Mouse (Mus musculus) brain, embryonic 14.5 days (tissue): ENCODE data around the gene Zfp385a. TPM values are rescaled to one million over a fixed set of nuclear protein-coding genes. Genes with fewer than 3 reads are reported as not detected.

Source experiments
- DNase-seq: peaks from one replicate; pipeline ENCODE4 v3.0.0-alpha.2; 2011; ENCODE audit warnings: low read depth
- CTCF ChIP-seq: fragments of 200-500 bp; IDR thresholded peaks from 2 replicates; pipeline ENCODE4 v1.5.1; 2012; ENCODE audit warnings: inconsistent platforms, mild to moderate bottlenecking, moderate library complexity, borderline replicate concordance; ENCODE audit not compliant: insufficient read depth, insufficient read length; ENCODE audit errors: extremely low read depth
- POLR2A ChIP-seq: fragments of 200-500 bp; IDR thresholded peaks from 2 replicates; pipeline ENCODE4 v1.6.1; 2012; ENCODE audit warnings: mild to moderate bottlenecking, inconsistent platforms, borderline replicate concordance; ENCODE audit not compliant: poor library complexity, insufficient read depth, insufficient read length, severe bottlenecking; ENCODE audit errors: extremely low read depth
- polyA plus RNA-seq: library from polyadenylated mRNA; depleted of rRNA; stranded (reverse); fragments of >200 nt; gene quantifications from 2 replicates; pipeline ENCODE4 v1.2.3, GENCODE M21; 2012

Gene Zfp385a
- polyA plus RNA-seq, 1 experiment = 37.5 TPM

- peak; percentile 22 for DNase-seq
- TF ChIP-seq CTCF (no peak), POLR2A (no peak)
These were observed 37.4 kb downstream of the Zfp385a start for GRCm38 (mm10) chr15:103302341-103303021.

DNA sequence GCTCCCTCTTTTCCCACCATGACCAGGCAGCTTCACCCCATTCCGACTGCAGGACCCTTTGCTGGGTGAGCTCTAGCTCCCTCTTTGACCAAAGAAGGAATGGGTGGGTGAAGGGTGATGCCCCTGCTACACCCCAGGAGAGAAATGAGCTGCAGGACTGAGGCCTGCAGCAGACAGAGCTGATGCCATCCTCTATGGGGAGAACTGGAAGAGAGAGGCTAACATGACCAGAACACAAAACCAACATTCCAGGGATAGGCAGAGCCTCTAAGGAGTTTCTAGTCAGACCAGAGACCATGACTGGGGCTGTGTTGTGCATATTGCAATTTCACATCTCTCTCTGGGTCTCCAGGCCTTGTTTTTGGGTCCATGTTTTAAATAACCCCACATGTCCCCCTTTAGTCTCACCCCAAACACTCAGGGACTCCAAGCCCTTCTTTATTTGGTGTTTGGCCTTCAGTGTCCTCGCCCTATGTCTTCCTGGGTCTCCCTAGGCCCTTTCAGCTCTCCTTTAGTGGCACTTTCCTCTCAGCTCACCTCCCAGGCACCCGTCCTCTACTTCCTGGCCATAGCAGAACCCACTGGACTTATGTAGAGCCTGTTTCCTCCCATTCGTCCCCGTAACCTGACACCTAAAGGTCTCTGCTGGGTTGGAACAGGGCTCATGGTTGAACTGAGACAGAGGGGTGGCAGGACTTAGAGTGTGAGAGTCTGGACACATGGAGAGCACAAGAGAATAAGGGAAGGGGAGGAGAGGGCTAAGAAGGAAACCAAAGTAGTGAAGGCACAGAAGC is 38.1 kb downstream of the Zfp385a start:
- no peak for TF ChIP-seq CTCF
- no peak for TF ChIP-seq POLR2A
- peak; percentile 25 for DNase-seq

GRCm38 (mm10) chr15:103301046-103301445 is 38.8 kb downstream of the Zfp385a start:
- peak; percentile 60 for DNase-seq
- no peak for TF ChIP-seq POLR2A
- no peak for TF ChIP-seq CTCF

GRCm38 (mm10) chr15:103300560-103300959 is 39.3 kb downstream of the Zfp385a start:
- DNase-seq = no peak
- TF ChIP-seq CTCF (no peak), POLR2A (no peak)

GRCm38 (mm10) chr15:103300067-103300471 is 39.8 kb downstream of the Zfp385a start:
- TF ChIP-seq CTCF = no peak
- TF ChIP-seq POLR2A = peak; percentile 10; the same call in 1 of the 2 replicates
- DNase-seq = peak; percentile 98

GRCm38 (mm10) chr15:103299644-103300043 is 40.2 kb downstream of the Zfp385a start:
- DNase-seq = no peak
- TF ChIP-seq POLR2A (no peak), CTCF (no peak)

DNA sequence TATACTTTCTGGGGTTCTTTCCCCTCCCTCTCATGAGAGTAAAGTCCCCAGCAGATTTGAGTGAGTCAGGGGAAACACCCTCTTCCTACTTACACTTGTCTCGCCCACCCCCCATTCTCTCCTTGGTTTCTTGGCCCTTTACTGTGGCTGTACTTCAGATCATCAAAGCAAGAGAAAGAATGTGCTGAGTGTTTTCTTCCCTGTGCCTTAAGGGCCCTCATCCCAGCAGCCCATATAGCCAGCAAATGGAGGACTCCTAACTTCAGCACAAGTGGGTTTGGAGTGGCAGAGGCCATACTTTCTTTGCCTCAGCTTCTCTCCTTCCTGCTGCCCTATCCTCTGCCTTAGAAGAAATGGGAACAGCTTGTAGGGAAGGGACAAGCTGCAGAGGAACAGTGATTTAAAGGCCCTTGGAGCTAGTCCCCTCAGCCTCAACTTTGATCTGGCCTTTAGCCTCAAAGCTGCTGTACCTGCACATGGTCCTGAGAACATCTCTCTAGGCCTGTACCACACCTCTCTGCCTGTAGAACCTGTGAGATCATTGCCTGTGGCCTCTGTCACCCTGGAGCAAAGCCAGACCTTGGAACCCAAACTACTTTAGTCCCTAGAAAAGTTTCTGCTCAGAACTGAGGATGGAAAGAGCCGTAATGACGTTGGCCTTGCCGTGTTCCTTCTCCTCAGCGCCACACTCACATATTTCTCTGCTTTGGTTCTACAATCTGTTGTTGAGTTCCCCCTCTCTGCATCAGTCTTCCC is 40.9 kb downstream of the Zfp385a start:
- DNase-seq = peak; percentile 31
- TF ChIP-seq POLR2A (no peak), CTCF (no peak)

GRCm38 (mm10) chr15:103298026-103298425 is 41.9 kb downstream of the Zfp385a start:
- TF ChIP-seq POLR2A = no peak
- DNase-seq = peak; percentile 68

DNA sequence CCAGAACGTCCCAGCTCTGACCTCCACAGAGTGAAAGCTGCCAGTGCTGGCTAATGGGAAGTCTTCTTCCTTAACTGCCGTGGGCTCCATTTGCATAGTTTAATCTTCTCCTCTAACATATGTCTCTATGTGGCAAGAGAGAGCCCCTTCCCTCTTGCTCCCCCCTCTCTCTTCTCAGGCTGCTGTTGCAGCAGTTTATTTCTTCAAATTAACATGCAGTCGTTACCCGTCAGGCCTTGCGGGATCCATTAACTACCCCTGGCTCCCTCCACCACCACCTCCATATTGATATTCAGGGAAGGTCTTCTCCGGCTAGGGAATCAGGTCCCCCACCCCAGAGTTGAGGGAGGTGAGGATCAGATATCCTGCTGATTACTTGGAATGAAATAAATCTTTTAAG is 42.6 kb downstream of the Zfp385a start:
- peak; percentile 78 for DNase-seq

DNA sequence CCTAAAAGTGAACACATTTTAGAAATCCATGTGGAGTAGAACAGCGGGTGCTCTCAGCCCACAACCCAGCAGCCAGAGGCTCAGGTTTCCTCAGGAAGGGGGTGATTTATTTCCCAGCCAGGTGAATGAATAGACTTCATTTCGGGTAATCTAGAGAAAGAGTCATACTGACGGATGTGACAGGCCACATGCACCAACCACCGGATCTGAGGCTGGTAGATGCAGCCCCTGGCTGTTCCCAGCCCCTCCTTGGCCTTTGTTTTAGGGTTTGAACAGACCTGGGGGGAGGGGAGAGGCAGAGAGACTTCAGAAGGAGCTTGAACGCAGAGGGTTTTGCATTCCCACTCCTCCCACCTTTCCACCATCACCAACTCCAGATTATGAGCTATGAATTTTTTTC is 44.0 kb downstream of the Zfp385a start:
- DNase-seq = peak; percentile 27
- TF ChIP-seq CTCF (no peak), POLR2A (no peak)

More for the DNA sequence above, 42.6 kb downstream of the Zfp385a start:
- TF ChIP-seq POLR2A = no peak
- no peak for TF ChIP-seq CTCF

DNA sequence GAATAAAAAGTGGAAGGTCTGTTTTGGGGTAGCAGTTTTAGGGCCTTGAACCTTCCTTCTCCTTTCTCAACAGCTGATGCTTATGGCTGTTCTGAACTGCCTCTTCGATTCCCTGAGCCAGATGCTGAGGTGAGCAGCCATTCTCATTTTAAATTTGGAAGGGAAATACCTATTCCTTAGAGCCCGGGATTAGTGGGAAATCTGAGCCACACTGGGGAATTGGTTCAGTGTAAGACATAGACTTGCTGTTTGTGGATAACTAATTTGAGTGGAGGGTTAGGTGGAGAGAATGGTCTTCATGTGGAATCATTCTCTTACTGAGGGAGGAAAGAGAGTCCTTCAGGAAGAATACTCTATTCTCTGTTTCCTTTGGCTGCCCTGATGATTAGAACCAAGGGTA is 45.2 kb downstream of the Zfp385a start:
- no peak for DNase-seq
- TF ChIP-seq CTCF (no peak), POLR2A (no peak)
